In the genomic region with DNA sequence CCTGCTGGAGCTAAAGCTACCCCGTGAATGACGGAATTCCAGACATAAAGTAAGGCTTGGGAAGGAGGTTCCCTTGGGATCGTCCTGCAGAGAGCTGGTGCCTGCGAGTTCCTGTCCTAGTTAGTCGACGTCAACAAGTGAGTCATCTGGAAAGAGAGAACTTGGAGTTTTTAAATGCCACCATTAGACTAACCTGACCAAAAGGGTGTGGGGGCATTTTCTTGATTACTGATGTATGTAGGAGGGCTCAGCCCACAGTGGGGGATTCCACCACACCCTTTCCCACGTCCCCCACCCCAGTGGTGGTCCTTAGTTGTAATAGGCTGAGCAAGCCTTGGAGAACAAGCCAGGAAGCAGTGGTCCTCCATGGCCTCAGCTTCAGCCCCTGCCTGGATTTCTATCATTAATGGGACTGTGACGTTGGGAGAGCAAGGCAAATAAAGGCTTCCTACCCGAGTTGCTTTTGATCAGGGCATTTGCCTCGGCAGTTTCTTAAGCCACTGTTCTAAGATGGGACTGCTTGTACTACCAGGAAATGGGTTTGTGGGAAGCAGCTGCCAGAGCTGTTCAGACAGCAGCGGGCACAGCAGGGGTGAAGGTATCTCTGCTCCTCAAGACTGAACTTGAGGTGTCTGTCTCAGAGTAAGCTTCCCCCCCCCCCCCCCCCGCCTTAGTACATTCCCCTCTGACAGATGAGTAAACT, we compare ENCODE assay signal across 8 mouse cellular contexts. TPM values are rescaled to one million over a fixed set of nuclear protein-coding genes. Genes with fewer than 3 reads are reported as not detected.
DNase-seq lines count a peak whose midpoint lies in the region; ATAC-seq and TF ChIP-seq lines count a peak whose summit lies in the region.

No protein-coding gene starts in this region.

- no peak for TF ChIP-seq EP300 in ES-Bruce4 (IDR thresholded peaks at IDR 0.05; ENCODE audit: insufficient read depth, low read depth, low read length)

- no peak overlapping the region for H3K27ac ChIP-seq in ES-Bruce4 (ENCODE audit: insufficient read depth, low read length)
- H3K27ac ChIP-seq in embryonic facial prominence, embryonic 12.5 days, result no peak overlapping the region
- no peak overlapping the region for H3K27ac ChIP-seq in hindbrain, embryonic 11.5 days (ENCODE audit: low read depth, low read length)
- H3K27ac ChIP-seq in liver, embryonic 11.5 days (ENCODE audit: low read depth, low read length), result peak overlapping the region; percentile 84
- H3K27ac ChIP-seq in neural tube, embryonic 13.5 days (replicated peaks), result no peak overlapping the region

- H3K27me3 ChIP-seq in ES-Bruce4 (ENCODE audit: control insufficient read depth, insufficient read depth, low read length, poor library complexity, severe bottlenecking), result no peaks in the 10 kb centered on the region
- H3K27me3 ChIP-seq in embryonic facial prominence, embryonic 12.5 days, result no peaks in the 10 kb centered on the region
- H3K27me3 ChIP-seq in hindbrain, embryonic 11.5 days (ENCODE audit: control insufficient read depth, insufficient read depth, low read length), result no peaks in the 10 kb centered on the region
- H3K27me3 ChIP-seq in liver, embryonic 11.5 days (replicated peaks; ENCODE audit: control insufficient read depth, insufficient read depth, low read length), result no peaks in the 10 kb centered on the region
- H3K27me3 ChIP-seq in neural tube, embryonic 13.5 days, result peaks cover 3% of the 10 kb centered on the region; the same call in 1 of the 2 replicates

- H3K36me3 ChIP-seq in ES-Bruce4 (ENCODE audit: control insufficient read depth, insufficient read depth, low read length, poor library complexity, severe bottlenecking), result no peaks in the 10 kb centered on the region
- no peaks in the 10 kb centered on the region for H3K36me3 ChIP-seq in embryonic facial prominence, embryonic 12.5 days
- H3K36me3 ChIP-seq in hindbrain, embryonic 11.5 days (ENCODE audit: control insufficient read depth, insufficient read depth, low read length), result no peaks in the 10 kb centered on the region
- H3K36me3 ChIP-seq in liver, embryonic 11.5 days (ENCODE audit: control insufficient read depth, insufficient read depth, low read length), result peaks cover 2% of the 10 kb centered on the region
- H3K36me3 ChIP-seq in neural tube, embryonic 13.5 days, result no peaks in the 10 kb centered on the region

- WGBS in embryonic facial prominence, embryonic 12.5 days, result 11% methylated on average over 12 of the region's 12 CpGs
- 17% methylated on average over 11 of the region's 12 CpGs for WGBS in hindbrain, embryonic 11.5 days
- WGBS in liver, embryonic 11.5 days, result 11% methylated on average over 11 of the region's 12 CpGs
- WGBS in neural tube, embryonic 13.5 days, result 13% methylated on average over 11 of the region's 12 CpGs

- no peaks in the 10 kb centered on the region for H3K9me3 ChIP-seq in ES-Bruce4 (replicated peaks; ENCODE audit: control insufficient read depth, insufficient read depth, low read length, poor library complexity, severe bottlenecking)
- no peaks in the 10 kb centered on the region for H3K9me3 ChIP-seq in embryonic facial prominence, embryonic 12.5 days
- H3K9me3 ChIP-seq in hindbrain, embryonic 11.5 days (ENCODE audit: control insufficient read depth, low read length), result no peaks in the 10 kb centered on the region
- no peaks in the 10 kb centered on the region for H3K9me3 ChIP-seq in liver, embryonic 11.5 days (ENCODE audit: control insufficient read depth, low read length)
- H3K9me3 ChIP-seq in neural tube, embryonic 13.5 days, result no peaks in the 10 kb centered on the region

- peak; percentile 46 for DNase-seq in 3134 (ENCODE audit: extremely low read depth, insufficient read length, low spot score)
- peak; percentile 22 for DNase-seq in hindbrain, embryonic 11.5 days (ENCODE audit: low spot score)
- DNase-seq in liver, embryonic 11.5 days (ENCODE audit: low spot score), result no peak
- no peak for DNase-seq in embryo, embryonic 10.5 days (ENCODE audit: low spot score)
- no peak for DNase-seq in cerebellum, adult 11-12 months

- peak overlapping the region; percentile 82; the same call in 1 of the 2 replicates for H3K4me3 ChIP-seq in ES-Bruce4 (ENCODE audit: low read depth, low read length)
- peak overlapping the region; percentile 53 for H3K4me3 ChIP-seq in embryonic facial prominence, embryonic 12.5 days
- H3K4me3 ChIP-seq in hindbrain, embryonic 11.5 days (ENCODE audit: low read depth, low read length), result peak overlapping the region; percentile 48
- H3K4me3 ChIP-seq in liver, embryonic 11.5 days (ENCODE audit: low read depth, low read length), result peak overlapping the region; percentile 72
- peak overlapping the region; percentile 50 for H3K4me3 ChIP-seq in neural tube, embryonic 13.5 days

- no peak overlapping the region for H3K9ac ChIP-seq in ES-Bruce4 (ENCODE audit: low read depth, poor library complexity, severe bottlenecking)
- H3K9ac ChIP-seq in embryonic facial prominence, embryonic 12.5 days, result peak overlapping the region; percentile 42; the same call in 1 of the 2 replicates
- no peak overlapping the region for H3K9ac ChIP-seq in hindbrain, embryonic 11.5 days (ENCODE audit: low read depth, low read length)
- H3K9ac ChIP-seq in liver, embryonic 11.5 days (ENCODE audit: low read depth, low read length), result peak overlapping the region; percentile 81
- H3K9ac ChIP-seq in neural tube, embryonic 13.5 days, result peak overlapping the region; percentile 66

- H3K4me2 ChIP-seq in embryonic facial prominence, embryonic 12.5 days (replicated peaks), result peak overlapping the region; percentile 66
- peak overlapping the region; percentile 71 for H3K4me2 ChIP-seq in hindbrain, embryonic 11.5 days (replicated peaks; ENCODE audit: low read depth, low read length)
- H3K4me2 ChIP-seq in liver, embryonic 11.5 days, result peak overlapping the region; percentile 82
- peak overlapping the region; percentile 75 for H3K4me2 ChIP-seq in neural tube, embryonic 13.5 days

- no peak for TF ChIP-seq POLR2A in ES-Bruce4 (IDR thresholded peaks at IDR 0.05; ENCODE audit: insufficient read depth, low read length)

- no peak for TF ChIP-seq CTCF in ES-Bruce4 (IDR thresholded peaks at IDR 0.05; ENCODE audit: low read depth, low read length)

- no peak; the same call in 1 of the 2 replicates for ATAC-seq in embryonic facial prominence, embryonic 12.5 days (ENCODE audit: insufficient number of reproducible peaks, insufficient read depth, low FRiP score, low TSS enrichment)
- ATAC-seq in hindbrain, embryonic 11.5 days (ENCODE audit: low FRiP score), result peak; percentile 23; the same call in 1 of the 2 replicates
- 0 out of 2 replicates have a peak, but pooled peaks have one; percentile 15 for ATAC-seq in liver, embryonic 11.5 days (replicated peaks; ENCODE audit: low FRiP score)
- peak; percentile 34 for ATAC-seq in neural tube, embryonic 13.5 days (ENCODE audit: low read depth)

- H3K4me1 ChIP-seq in ES-Bruce4 (ENCODE audit: control insufficient read depth, insufficient read depth, low read length), result peaks cover 2% of the 10 kb centered on the region
- peaks cover 5% of the 10 kb centered on the region for H3K4me1 ChIP-seq in embryonic facial prominence, embryonic 12.5 days
- peaks cover 2% of the 10 kb centered on the region; the same call in 1 of the 2 replicates for H3K4me1 ChIP-seq in hindbrain, embryonic 11.5 days (replicated peaks; ENCODE audit: control insufficient read depth, insufficient read depth, low read length)
- peaks cover 11% of the 10 kb centered on the region for H3K4me1 ChIP-seq in liver, embryonic 11.5 days (replicated peaks; ENCODE audit: control insufficient read depth, insufficient read depth, low read length)
- H3K4me1 ChIP-seq in neural tube, embryonic 13.5 days (replicated peaks), result peaks cover 21% of the 10 kb centered on the region

RNA-seq across cellular contexts. Expression of a gene that starts 10.2 kb away (rescaled TPM):
- 1.8 and 1.9 TPM in 2 replicates for polyA plus RNA-seq in ES-Bruce4 (2011; ENCODE audit: insufficient read depth, insufficient read length, low read depth, missing spikeins)
- polyA plus RNA-seq in embryonic facial prominence, embryonic 12.5 days (2016; fragmentation: Nextera tagmentation; extraction: Ambion mirVana), result 3.5 and 4.3 TPM in 2 replicates
- 2.0 and 3.2 TPM in 2 replicates for polyA plus RNA-seq in hindbrain, embryonic 11.5 days (2014; fragmentation: Nextera tagmentation; extraction: Ambion mirVana)
- polyA plus RNA-seq in liver, embryonic 11.5 days (2014; fragmentation: Nextera tagmentation; extraction: Ambion mirVana), result 35.9 and 36.6 TPM in 2 replicates
- polyA plus RNA-seq in neural tube, embryonic 13.5 days (2015; fragmentation: Nextera tagmentation; extraction: Ambion mirVana), result 1.1 TPM in 2 replicates

Comparison
In these comparisons a context has a peak if more than half of its experiments do, and no peak if none do; other contexts are left out.
1. DNase-seq: peak in 3134 (single experiment) and hindbrain, embryonic 11.5 days (single experiment); none in liver, embryonic 11.5 days (single experiment), embryo, embryonic 10.5 days (single experiment) and cerebellum, adult 11-12 months (single experiment).
2. H3K9ac ChIP-seq: peak in embryonic facial prominence, embryonic 12.5 days (single experiment), liver, embryonic 11.5 days (single experiment) and neural tube, embryonic 13.5 days (single experiment); none in ES-Bruce4 (single experiment) and hindbrain, embryonic 11.5 days (single experiment).
3. Peak in every context shown above with its lines, with median percentiles within 50 percentile points of each other: H3K4me3 ChIP-seq and H3K4me2 ChIP-seq.